In the genomic region with DNA sequence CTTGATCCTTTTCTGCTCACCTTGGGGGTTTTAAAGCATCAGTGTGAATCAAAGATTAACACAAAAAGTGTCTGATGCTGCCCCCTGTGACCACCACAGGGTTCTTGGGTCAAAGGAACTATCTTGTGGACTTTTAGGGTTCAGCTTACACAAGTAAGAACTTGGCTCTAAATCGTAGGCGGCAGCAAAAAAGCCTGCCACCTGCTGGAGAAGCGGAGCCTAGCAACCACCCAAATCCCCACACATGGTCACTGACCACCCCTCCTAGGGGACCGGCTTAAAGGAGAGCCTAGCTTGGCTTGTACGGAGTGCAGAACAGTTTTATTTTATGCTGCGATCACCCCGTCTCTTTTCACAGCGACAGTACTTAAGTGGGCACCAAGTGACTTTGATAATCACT, we compare ENCODE assay signal across 7 mouse cellular contexts. TPM values are rescaled to one million over a fixed set of nuclear protein-coding genes. Genes with fewer than 3 reads are reported as not detected.
DNase-seq lines count a peak whose midpoint lies in the region; ATAC-seq lines count a peak whose summit lies in the region.

No protein-coding gene starts in this region.

- DNase-seq in hindbrain, embryonic 10.5 days (ENCODE audit: low spot score): peak; percentile 50
- DNase-seq in T-cell, adult 2 months (ENCODE audit: low spot score): peak; percentile 45
- DNase-seq in kidney, adult 9 months: peak; percentile 66
- DNase-seq in natural killer cell, adult 2 months (ENCODE audit: low spot score in 2 of 2): peak; percentile 38 to 43
- DNase-seq in urinary bladder, postnatal 36 days (ENCODE audit: low spot score in 2 of 2): no peak

- H3K9ac ChIP-seq in hindbrain, embryonic 13.5 days: no peak overlapping the region

- WGBS in hindbrain, embryonic 10.5 days: 51% methylated on average over 8 of the region's 8 CpGs
- 50% methylated on average over 8 of the region's 8 CpGs for WGBS in hindbrain, embryonic 13.5 days

- no peak overlapping the region for H3K27ac ChIP-seq in hindbrain, embryonic 10.5 days
- no peak overlapping the region for H3K27ac ChIP-seq in hindbrain, embryonic 13.5 days

- no peak overlapping the region for H3K4me2 ChIP-seq in hindbrain, embryonic 13.5 days

- no peaks in the 10 kb centered on the region for H3K36me3 ChIP-seq in hindbrain, embryonic 10.5 days
- no peaks in the 10 kb centered on the region for H3K36me3 ChIP-seq in hindbrain, embryonic 13.5 days

- no peaks in the 10 kb centered on the region for H3K9me3 ChIP-seq in hindbrain, embryonic 10.5 days
- no peaks in the 10 kb centered on the region for H3K9me3 ChIP-seq in hindbrain, embryonic 13.5 days

- H3K27me3 ChIP-seq in hindbrain, embryonic 10.5 days (ENCODE audit: insufficient read depth, poor library complexity, severe bottlenecking): no peaks in the 10 kb centered on the region
- no peaks in the 10 kb centered on the region for H3K27me3 ChIP-seq in hindbrain, embryonic 13.5 days

- H3K4me3 ChIP-seq in hindbrain, embryonic 10.5 days: no peak overlapping the region
- no peak overlapping the region for H3K4me3 ChIP-seq in hindbrain, embryonic 13.5 days

- no peak for ATAC-seq in hindbrain, embryonic 13.5 days (ENCODE audit: low FRiP score)
- ATAC-seq in CD4-positive, CD25-positive, alpha-beta regulatory T cell, adult 4 months: peak; percentile 62

- H3K4me1 ChIP-seq in hindbrain, embryonic 10.5 days (replicated peaks): no peaks in the 10 kb centered on the region
- no peaks in the 10 kb centered on the region for H3K4me1 ChIP-seq in hindbrain, embryonic 13.5 days (replicated peaks)

RNA-seq across cellular contexts. Expression of a gene that starts 10.3 kb away (rescaled TPM):
- polyA plus RNA-seq in hindbrain, embryonic 10.5 days (2016; fragmentation: Nextera tagmentation; extraction: Ambion mirVana): 1.3 and 2.4 TPM in 2 replicates
- 2.7 and 2.9 TPM in 2 replicates for polyA plus RNA-seq in hindbrain, embryonic 13.5 days (2015; fragmentation: Nextera tagmentation; extraction: Ambion mirVana)
- polyA plus RNA-seq in CD4-positive, CD25-positive, alpha-beta regulatory T cell, adult 4 months (2017; shearing (Covaris generic)): 1 to 10 TPM; 1.9 to 3.8 TPM

RNA-seq across cellular contexts. Expression of a gene that starts 59.0 kb away (rescaled TPM):
- not detected in 2 replicates for polyA plus RNA-seq in hindbrain, embryonic 10.5 days (2016; fragmentation: Nextera tagmentation; extraction: Ambion mirVana)
- polyA plus RNA-seq in hindbrain, embryonic 13.5 days (2015; fragmentation: Nextera tagmentation; extraction: Ambion mirVana): not detected in 2 replicates
- polyA plus RNA-seq in CD4-positive, CD25-positive, alpha-beta regulatory T cell, adult 4 months (2017; shearing (Covaris generic)): not detected

Comparison
In these comparisons a context has a peak if more than half of its experiments do, and no peak if none do; other contexts are left out.
1. DNase-seq: peak in hindbrain, embryonic 10.5 days (single experiment), T-cell, adult 2 months (single experiment), kidney, adult 9 months (single experiment) and natural killer cell, adult 2 months (2 of 2); none in urinary bladder, postnatal 36 days (0 of 2).